Comparison of ENCODE assay signal across 7 mouse cellular contexts in the genomic region with DNA sequence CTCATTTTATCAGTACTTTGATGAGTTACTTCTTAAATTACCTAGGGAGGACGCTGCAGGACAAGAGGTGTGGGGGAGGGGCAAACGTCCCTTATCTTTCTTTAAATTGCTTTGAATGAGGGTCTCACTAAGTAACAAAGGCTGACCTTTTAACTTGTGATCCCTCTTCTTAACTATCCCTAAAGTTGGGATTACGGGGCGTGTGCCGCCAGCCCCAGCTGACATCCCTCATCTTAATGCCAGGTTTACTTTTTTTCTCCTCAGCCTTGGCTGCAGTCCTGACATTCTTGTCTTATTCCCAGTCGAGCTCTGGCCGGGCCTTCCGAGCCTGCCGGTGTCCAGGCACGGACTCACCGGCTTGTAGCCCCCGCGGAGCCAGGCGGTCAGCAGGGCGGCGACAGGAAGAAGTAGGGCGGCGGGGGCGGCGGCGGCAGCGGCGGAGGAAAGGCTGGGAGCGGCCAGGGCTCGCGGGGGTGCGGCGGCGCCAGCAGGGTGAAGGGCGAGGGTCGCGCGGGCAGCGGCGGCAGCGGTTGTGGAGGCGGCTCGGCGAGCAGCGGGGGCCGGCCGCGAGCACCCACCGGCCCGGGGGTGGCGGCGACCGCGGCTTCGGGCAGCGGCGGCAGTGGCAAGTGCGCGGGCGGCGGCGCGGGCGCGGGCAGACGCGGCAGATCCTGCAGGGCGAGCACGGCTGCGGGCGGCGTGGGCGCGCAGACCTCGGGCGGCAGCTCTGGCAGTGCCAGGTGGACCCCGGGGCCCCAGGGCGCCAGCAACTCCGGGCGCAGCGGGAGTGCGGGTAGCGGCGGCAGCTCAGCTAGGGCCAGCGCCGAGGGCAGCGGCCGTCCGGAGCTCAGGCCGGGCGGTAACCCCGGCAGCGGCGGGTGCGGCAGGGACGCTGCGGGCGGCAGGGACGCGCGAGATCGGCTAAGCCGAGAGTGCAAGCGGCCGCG. TPM values are rescaled to one million over a fixed set of nuclear protein-coding genes. Genes with fewer than 3 reads are reported as not detected.
DNase-seq lines count a peak whose midpoint lies in the region; ATAC-seq and TF ChIP-seq lines count a peak whose summit lies in the region.

No protein-coding gene starts in this region.

- no peaks in the 10 kb centered on the region for H3K9me3 ChIP-seq in lung, embryonic 14.5 days (ENCODE audit: low read depth, low read length)

- TF ChIP-seq POLR2A in kidney, adult 2 months (IDR thresholded peaks at IDR 0.05; ENCODE audit: low read depth, low read length) = no peak

- ATAC-seq in lung, embryonic 14.5 days (ENCODE audit: insufficient read depth) = peak; percentile 19; the same call in 1 of the 2 replicates

- under 1% methylated on average over 101 of the region's 101 CpGs for WGBS in kidney, adult 2 months
- WGBS in lung, embryonic 14.5 days = under 1% methylated on average over 101 of the region's 101 CpGs

- H3K4me2 ChIP-seq in lung, embryonic 14.5 days = peak overlapping the region; percentile 100

- H3K4me3 ChIP-seq in kidney, adult 2 months (ENCODE audit: insufficient read depth, low read depth, low read length) = peak overlapping the region; percentile 52
- peak overlapping the region; percentile 64 for H3K4me3 ChIP-seq in lung, embryonic 14.5 days (ENCODE audit: low read depth, low read length)

- no peaks in the 10 kb centered on the region; the same call in 1 of the 2 replicates for H3K4me1 ChIP-seq in kidney, adult 2 months (ENCODE audit: control insufficient read depth, insufficient read depth, low read length)
- H3K4me1 ChIP-seq in lung, embryonic 14.5 days (ENCODE audit: insufficient read depth) = peaks cover 7% of the 10 kb centered on the region

- DNase-seq in 3134 (ENCODE audit: extremely low read depth, insufficient read length, low spot score) = peak; percentile 55
- DNase-seq in CD4-positive, CD25-positive, alpha-beta regulatory T cell, adult 2 months (ENCODE audit: low read depth, low spot score) = peak; percentile 36
- peak; percentile 66 to 68 for DNase-seq in cerebellum, postnatal 14 days
- peak; percentile 40 for DNase-seq in heart, adult 8-10 months (ENCODE audit: low spot score)
- peak; percentile 63 for DNase-seq in kidney, adult 2 months
- peak; percentile 63 for DNase-seq in lung, embryonic 14.5 days
- peak; percentile 17 to 21 for DNase-seq in right cerebral cortex, adult 2 months (ENCODE audit: low spot score in 2 of 2)

- H3K27me3 ChIP-seq in kidney, adult 2 months (replicated peaks; ENCODE audit: control insufficient read depth, insufficient read depth, low read length) = no peaks in the 10 kb centered on the region
- peaks cover 11% of the 10 kb centered on the region for H3K27me3 ChIP-seq in lung, embryonic 14.5 days (ENCODE audit: insufficient read depth, low read length)

- no peak overlapping the region for H3K27ac ChIP-seq in kidney, adult 2 months (ENCODE audit: insufficient read depth, low read depth, low read length)
- H3K27ac ChIP-seq in lung, embryonic 14.5 days (ENCODE audit: low read depth) = no peak overlapping the region

- TF ChIP-seq CTCF in kidney, adult 2 months (conservative IDR thresholded peaks at IDR 0.05; ENCODE audit: insufficient read depth, insufficient read length, low read depth, low read length) = no peak
- TF ChIP-seq CTCF in lung, embryonic 14.5 days (IDR thresholded peaks at IDR 0.05; ENCODE audit: low read depth) = no peak

- H3K9ac ChIP-seq in lung, embryonic 14.5 days = peak overlapping the region; percentile 54

- no peaks in the 10 kb centered on the region for H3K36me3 ChIP-seq in kidney, adult 2 months (ENCODE audit: control insufficient read depth, insufficient read depth, low read length)
- H3K36me3 ChIP-seq in lung, embryonic 14.5 days (ENCODE audit: insufficient read depth) = no peaks in the 10 kb centered on the region

RNA-seq across cellular contexts. Expression of gene Cldn9, which starts 15.6 kb away (rescaled TPM):
- total RNA-seq in heart, adult 8-10 months (2022) = under 1 TPM in 1 of 4 experiments, not detected in 3; 0.19 TPM
- polyA plus RNA-seq in kidney, adult 2 months (2012; rRNA removed) = 0.14 and 0.45 TPM in 2 replicates
- polyA plus RNA-seq in lung, embryonic 14.5 days (2014; fragmentation: Nextera tagmentation; extraction: Ambion mirVana) = 5.1 and 6.2 TPM in 2 replicates

RNA-seq across cellular contexts. Expression of gene Cldn6, which starts 20.4 kb away (rescaled TPM):
- not detected for total RNA-seq in heart, adult 8-10 months (2022)
- polyA plus RNA-seq in kidney, adult 2 months (2012; rRNA removed) = 2.5 and 2.6 TPM in 2 replicates
- polyA plus RNA-seq in lung, embryonic 14.5 days (2014; fragmentation: Nextera tagmentation; extraction: Ambion mirVana) = 207 and 219 TPM in 2 replicates

RNA-seq across cellular contexts. Expression of gene Tnfrsf12a, which starts 22.1 kb away (rescaled TPM):
- total RNA-seq in heart, adult 8-10 months (2022) = 100 to 1,000 TPM in 2 of 4 experiments, 10 to 100 TPM in 2; 55.7 to 113 (median 85.0) TPM
- polyA plus RNA-seq in kidney, adult 2 months (2012; rRNA removed) = 10.0 and 14.4 TPM in 2 replicates
- 21.6 and 24.0 TPM in 2 replicates for polyA plus RNA-seq in lung, embryonic 14.5 days (2014; fragmentation: Nextera tagmentation; extraction: Ambion mirVana)

RNA-seq across cellular contexts. Expression of gene 1520401A03Rik, which starts 23.2 kb away (rescaled TPM):
- not detected for total RNA-seq in heart, adult 8-10 months (2022)
- polyA plus RNA-seq in kidney, adult 2 months (2012; rRNA removed) = 0.05 TPM in 1 of 2 replicates, not detected in the other
- 0.17 TPM in 1 of 2 replicates, not detected in the other for polyA plus RNA-seq in lung, embryonic 14.5 days (2014; fragmentation: Nextera tagmentation; extraction: Ambion mirVana)

RNA-seq across cellular contexts. Expression of gene Thoc6, which starts 25.7 kb away (rescaled TPM):
- total RNA-seq in heart, adult 8-10 months (2022) = 10 to 100 TPM in 3 of 4 experiments, 1 to 10 TPM in 1; 8.8 to 11.6 (median 11.0) TPM
- polyA plus RNA-seq in kidney, adult 2 months (2012; rRNA removed) = 14.2 and 15.7 TPM in 2 replicates
- polyA plus RNA-seq in lung, embryonic 14.5 days (2014; fragmentation: Nextera tagmentation; extraction: Ambion mirVana) = 47.4 and 49.6 TPM in 2 replicates

Comparison
In these comparisons a context has a peak if more than half of its experiments do, and no peak if none do; other contexts are left out.
1. RNA of gene Cldn6, which starts 20.4 kb away (polyA plus RNA-seq): 207 to 219 TPM in lung, embryonic 14.5 days; 2.5 to 2.6 TPM in kidney, adult 2 months; every median in the first group is over 10 times any median in the second.
2. Peak in every context shown above with its lines, with median percentiles within 50 percentile points of each other: DNase-seq.